Comparison of ENCODE assay signal across 12 mouse cellular contexts in genomic region chr7:24588336-24588735, GRCm38 (mm10). TPM values are rescaled to one million over a fixed set of nuclear protein-coding genes. Genes with fewer than 3 reads are reported as not detected.
DNase-seq lines count a peak whose midpoint lies in the region; ATAC-seq and TF ChIP-seq lines count a peak whose summit lies in the region.
"Had no signal": no experiment of that assay in that cellular context is flagged by ENCODE, and none has a peak within 500 bp of the region (broad histone marks: within the 10 kb centered on the region; RNA-seq: fewer than 3 reads in every experiment).

No protein-coding gene starts in this region.

- no peak for TF ChIP-seq EP300 in liver, postnatal 0 days (IDR thresholded peaks at IDR 0.05; ENCODE audit: low read depth)

- no peak overlapping the region for H3K4me3 ChIP-seq in liver, postnatal 0 days (ENCODE audit: low read depth, low read length)
- H3K4me3 ChIP-seq in liver, embryonic 11.5 days (ENCODE audit: low read depth, low read length): no peak overlapping the region
- no peak overlapping the region for H3K4me3 ChIP-seq in midbrain, embryonic 10.5 days

- ATAC-seq in liver, postnatal 0 days: no peak
- ATAC-seq in liver, embryonic 11.5 days (replicated peaks; ENCODE audit: low FRiP score): no peak
- peak; percentile 30 for ATAC-seq in granulocyte monocyte progenitor cell, adult 5-6 weeks (replicated peaks; ENCODE audit: poor library complexity, severe bottlenecking)

- H3K4me2 ChIP-seq in liver, postnatal 0 days (ENCODE audit: low read depth, low read length): no peak overlapping the region
- H3K4me2 ChIP-seq in liver, embryonic 11.5 days: no peak overlapping the region

- no peak overlapping the region for H3K9ac ChIP-seq in liver, postnatal 0 days (replicated peaks)
- no peak overlapping the region for H3K9ac ChIP-seq in liver, embryonic 11.5 days (ENCODE audit: low read depth, low read length)
- H3K9ac ChIP-seq: liver, embryonic 14.5 days had no signal

- no peak overlapping the region for H3K27ac ChIP-seq in liver, postnatal 0 days (ENCODE audit: low read depth)
- no peak overlapping the region for H3K27ac ChIP-seq in liver, embryonic 11.5 days (ENCODE audit: low read depth, low read length)
- H3K27ac ChIP-seq in midbrain, embryonic 10.5 days (replicated peaks): no peak overlapping the region
- H3K27ac ChIP-seq: liver, embryonic 14.5 days had no signal

- no peak for TF ChIP-seq CTCF in liver, postnatal 0 days (IDR thresholded peaks at IDR 0.05; ENCODE audit: low read depth)

- peak; percentile 36 for DNase-seq in liver, postnatal 0 days
- no peak for DNase-seq in liver, embryonic 11.5 days (ENCODE audit: low spot score)
- DNase-seq in kidney, postnatal 25 days: peak; percentile 82 to 91
- DNase-seq in naive thymus-derived CD4-positive, alpha-beta T cell, adult 2 months (ENCODE audit: low read depth): peak; percentile 48
- DNase-seq in embryo, embryonic 9.5 days (ENCODE audit: extremely low spot score): no peak
- DNase-seq in midbrain, embryonic 10.5 days (ENCODE audit: low spot score): no peak
- no peak for DNase-seq in adipocyte (ENCODE audit: low spot score)

- no peaks in the 10 kb centered on the region for H3K36me3 ChIP-seq in liver, postnatal 0 days (replicated peaks; ENCODE audit: insufficient read depth, low read length)
- H3K36me3 ChIP-seq in liver, embryonic 11.5 days (ENCODE audit: control insufficient read depth, insufficient read depth, low read length): no peaks in the 10 kb centered on the region
- no peaks in the 10 kb centered on the region for H3K36me3 ChIP-seq in midbrain, embryonic 10.5 days
- H3K36me3 ChIP-seq: forebrain, embryonic 10.5 days had no signal

- H3K27me3 ChIP-seq in liver, postnatal 0 days (ENCODE audit: insufficient read depth, low read length): peaks cover 17% of the 10 kb centered on the region
- H3K27me3 ChIP-seq in liver, embryonic 11.5 days (replicated peaks; ENCODE audit: control insufficient read depth, insufficient read depth, low read length): peaks cover 32% of the 10 kb centered on the region
- peaks cover 45% of the 10 kb centered on the region for H3K27me3 ChIP-seq in midbrain, embryonic 10.5 days (ENCODE audit: low read depth, poor library complexity, severe bottlenecking)

- peaks cover 21% of the 10 kb centered on the region for H3K4me1 ChIP-seq in liver, postnatal 0 days (ENCODE audit: insufficient read depth)
- H3K4me1 ChIP-seq in liver, embryonic 11.5 days (replicated peaks; ENCODE audit: control insufficient read depth, insufficient read depth, low read length): peaks cover 27% of the 10 kb centered on the region
- peaks cover 21% of the 10 kb centered on the region for H3K4me1 ChIP-seq in midbrain, embryonic 10.5 days

- 65% methylated on average over 13 of the region's 13 CpGs for WGBS in liver, postnatal 0 days (ENCODE audit: insufficient replicate concordance)
- WGBS in liver, embryonic 11.5 days: 86% methylated on average over 13 of the region's 13 CpGs
- 91% methylated on average over 13 of the region's 13 CpGs for WGBS in midbrain, embryonic 10.5 days

- H3K9me3 ChIP-seq in liver, postnatal 0 days (ENCODE audit: low read length): no peaks in the 10 kb centered on the region
- H3K9me3 ChIP-seq in liver, embryonic 11.5 days (ENCODE audit: control insufficient read depth, low read length): no peaks in the 10 kb centered on the region
- H3K9me3 ChIP-seq in midbrain, embryonic 10.5 days (replicated peaks): peaks cover 11% of the 10 kb centered on the region

RNA-seq across cellular contexts. Expression of gene Zfp575, which starts 0.9 kb away (rescaled TPM):
- polyA plus RNA-seq in liver, postnatal 0 days (2015; fragmentation: Nextera tagmentation; extraction: Ambion mirVana): 0.13 and 0.15 TPM in 2 replicates
- 0.65 and 0.82 TPM in 2 replicates for polyA plus RNA-seq in liver, embryonic 11.5 days (2014; fragmentation: Nextera tagmentation; extraction: Ambion mirVana)
- total RNA-seq in granulocyte monocyte progenitor cell, adult 5-6 weeks (2014; fragmentation: Nextera tagmentation): 0.41 and 0.75 TPM in 2 replicates
- total RNA-seq in granulocyte monocyte progenitor cell, adult 5-6 weeks (2017): not detected in 2 replicates
- polyA plus RNA-seq in midbrain, embryonic 10.5 days (2016; fragmentation: Nextera tagmentation; extraction: Ambion mirVana): 1.4 and 2.1 TPM in 2 replicates

RNA-seq across cellular contexts. Expression of gene Ethe1, which starts 1.0 kb away (rescaled TPM):
- 39.7 and 40.9 TPM in 2 replicates for polyA plus RNA-seq in liver, postnatal 0 days (2015; fragmentation: Nextera tagmentation; extraction: Ambion mirVana)
- 20.7 and 21.9 TPM in 2 replicates for polyA plus RNA-seq in liver, embryonic 11.5 days (2014; fragmentation: Nextera tagmentation; extraction: Ambion mirVana)
- 50.4 and 71.3 TPM in 2 replicates for total RNA-seq in granulocyte monocyte progenitor cell, adult 5-6 weeks (2014; fragmentation: Nextera tagmentation)
- 23.4 and 28.3 TPM in 2 replicates for total RNA-seq in granulocyte monocyte progenitor cell, adult 5-6 weeks (2017)
- 22.8 and 24.1 TPM in 2 replicates for polyA plus RNA-seq in midbrain, embryonic 10.5 days (2016; fragmentation: Nextera tagmentation; extraction: Ambion mirVana)

RNA-seq across cellular contexts. Expression of gene Phldb3, which starts 22.2 kb away (rescaled TPM):
- 0.12 and 0.25 TPM in 2 replicates for polyA plus RNA-seq in liver, postnatal 0 days (2015; fragmentation: Nextera tagmentation; extraction: Ambion mirVana)
- polyA plus RNA-seq in liver, embryonic 11.5 days (2014; fragmentation: Nextera tagmentation; extraction: Ambion mirVana): 0.13 and 0.14 TPM in 2 replicates
- total RNA-seq in granulocyte monocyte progenitor cell, adult 5-6 weeks (2014; fragmentation: Nextera tagmentation): 1.8 and 6.4 TPM in 2 replicates
- 7.6 and 13.5 TPM in 2 replicates for total RNA-seq in granulocyte monocyte progenitor cell, adult 5-6 weeks (2017)
- 0.05 TPM in 1 of 2 replicates, not detected in the other for polyA plus RNA-seq in midbrain, embryonic 10.5 days (2016; fragmentation: Nextera tagmentation; extraction: Ambion mirVana)
- polyA plus RNA-seq: forebrain, embryonic 10.5 days; heart, embryonic 14.5 days had no signal

RNA-seq across cellular contexts. Expression of gene Xrcc1, which starts 42.2 kb away (rescaled TPM):
- 17.9 and 18.0 TPM in 2 replicates for polyA plus RNA-seq in liver, postnatal 0 days (2015; fragmentation: Nextera tagmentation; extraction: Ambion mirVana)
- polyA plus RNA-seq in liver, embryonic 11.5 days (2014; fragmentation: Nextera tagmentation; extraction: Ambion mirVana): 91.0 and 102 TPM in 2 replicates
- 72.6 and 80.6 TPM in 2 replicates for total RNA-seq in granulocyte monocyte progenitor cell, adult 5-6 weeks (2014; fragmentation: Nextera tagmentation)
- 38.6 and 40.9 TPM in 2 replicates for total RNA-seq in granulocyte monocyte progenitor cell, adult 5-6 weeks (2017)
- polyA plus RNA-seq in midbrain, embryonic 10.5 days (2016; fragmentation: Nextera tagmentation; extraction: Ambion mirVana): 149 and 160 TPM in 2 replicates

RNA-seq across cellular contexts. Expression of gene Pinlyp, which starts 42.4 kb away (rescaled TPM):
- polyA plus RNA-seq in liver, postnatal 0 days (2015; fragmentation: Nextera tagmentation; extraction: Ambion mirVana): 0.13 TPM in 1 of 2 replicates, not detected in the other
- polyA plus RNA-seq in liver, embryonic 11.5 days (2014; fragmentation: Nextera tagmentation; extraction: Ambion mirVana): not detected in 2 replicates
- not detected in 2 replicates for total RNA-seq in granulocyte monocyte progenitor cell, adult 5-6 weeks (2014; fragmentation: Nextera tagmentation)
- total RNA-seq in granulocyte monocyte progenitor cell, adult 5-6 weeks (2017): not detected in 2 replicates
- 0.14 TPM in 1 of 2 replicates, not detected in the other for polyA plus RNA-seq in midbrain, embryonic 10.5 days (2016; fragmentation: Nextera tagmentation; extraction: Ambion mirVana)
- total RNA-seq: layer of hippocampus, postnatal 10 days had no signal
- polyA plus RNA-seq: forebrain, embryonic 10.5 days; heart, embryonic 14.5 days; liver, embryonic 14.5 days had no signal

Comparison
In these comparisons a context has a peak if more than half of its experiments do, and no peak if none do; other contexts are left out.
1. DNase-seq: peak in liver, postnatal 0 days (single experiment), kidney, postnatal 25 days (2 of 2) and naive thymus-derived CD4-positive, alpha-beta T cell, adult 2 months (single experiment); none in liver, embryonic 11.5 days (single experiment), embryo, embryonic 9.5 days (single experiment), midbrain, embryonic 10.5 days (single experiment) and adipocyte (single experiment).